Mouse (Mus musculus): ENCODE results near the gene Tsc22d1.

Tsc22d1 gene

DNA sequence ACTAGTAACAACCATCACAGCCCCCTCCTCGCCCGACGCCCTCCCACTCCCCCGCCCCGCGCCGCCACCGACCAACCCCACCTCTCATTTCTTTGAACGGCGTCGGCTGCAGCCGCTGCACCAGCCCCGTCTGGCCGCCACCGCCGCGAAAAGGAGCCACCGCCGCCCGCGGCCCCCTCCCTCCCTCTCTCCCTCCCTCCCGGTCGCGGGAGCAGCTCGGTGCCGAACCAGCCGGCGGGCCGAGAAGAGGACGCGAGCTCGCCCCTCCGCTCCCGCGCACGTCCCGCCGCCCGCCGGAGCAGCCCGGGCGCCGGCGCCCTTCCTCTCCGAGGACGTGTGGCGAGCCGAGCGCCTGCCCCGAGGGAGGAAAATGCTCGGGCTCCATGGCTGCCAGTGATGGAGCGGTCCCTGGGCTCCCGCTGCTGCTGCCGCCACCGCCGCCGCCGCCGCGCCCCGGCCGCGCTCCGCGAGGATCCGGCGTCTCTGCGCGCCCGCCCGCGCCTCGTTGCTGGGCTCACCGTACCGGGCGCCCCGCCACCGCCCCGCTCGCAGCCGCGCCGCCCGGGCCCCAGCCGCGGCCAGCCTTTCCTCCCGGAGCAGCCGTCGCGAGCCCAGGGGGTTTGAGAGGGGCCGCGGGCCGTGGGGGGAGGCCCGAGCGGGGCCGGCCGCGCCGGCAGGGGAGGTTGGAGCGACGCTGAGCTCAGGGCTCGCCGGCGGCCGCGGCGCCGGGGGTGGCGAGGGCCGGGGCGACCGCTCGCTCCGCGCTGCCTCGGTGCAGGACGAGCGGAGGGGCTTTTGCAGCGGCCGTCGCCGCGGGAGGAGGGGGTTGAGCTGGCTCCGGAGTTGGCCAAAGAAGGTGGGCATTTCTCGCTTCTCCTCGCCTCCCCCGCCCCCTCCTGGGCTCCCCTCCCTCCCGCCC lies at the start of gene Tsc22d1:
Gene Tsc22d1, plus strand, starts transcription at position 100 of the 919 bp plus-strand sequence.
- DNase-seq (ENCODE audit: low read depth in 2 of 2, low spot score in 2 of 2), result peak in 1 of 2 experiments; percentile 22

DNA sequence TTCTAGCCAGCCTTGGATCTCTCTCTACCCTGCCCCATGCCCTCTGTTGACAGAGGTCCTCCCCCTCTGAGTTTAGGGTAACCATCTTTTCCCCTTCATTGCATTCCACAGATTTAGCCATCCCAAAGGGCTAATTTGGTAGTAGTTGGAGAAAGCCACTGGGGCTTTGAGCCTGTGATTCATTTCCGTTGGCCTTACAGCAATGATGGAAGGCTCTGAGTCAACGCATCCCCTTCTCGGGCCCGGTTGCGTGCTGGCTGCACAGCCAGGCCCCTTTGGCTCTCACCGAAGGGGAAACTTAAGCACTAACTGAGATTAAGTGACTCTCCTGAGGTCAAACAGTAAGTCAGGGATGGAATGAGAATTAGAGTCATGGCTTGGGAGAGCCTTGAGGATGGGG lies 41.1 kb upstream of the Tsc22d1 start:
- DNase-seq (ENCODE audit: low read depth in 2 of 2, low spot score in 2 of 2), result no peak

DNA sequence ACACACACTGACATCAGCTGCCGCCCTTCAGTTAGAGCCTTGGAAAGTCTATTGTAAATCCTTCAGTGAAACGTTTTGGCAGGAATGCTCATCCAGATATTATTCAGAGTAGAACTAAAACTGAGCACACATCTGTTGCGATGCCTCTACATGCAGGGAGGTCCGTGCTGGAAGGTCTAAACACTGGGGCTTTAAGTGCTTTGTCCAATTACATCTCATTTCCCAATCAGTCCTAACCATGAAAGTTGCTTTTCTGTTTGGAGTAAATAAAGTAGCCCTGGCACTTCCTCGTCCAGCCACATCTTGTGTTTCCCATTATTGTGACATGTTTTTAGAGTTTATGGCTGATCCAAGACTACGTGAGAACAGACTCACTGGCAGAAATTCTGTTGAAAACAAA lies 40.2 kb upstream of the Tsc22d1 start:
- DNase-seq (ENCODE audit: low read depth in 2 of 2, low spot score in 2 of 2), result no peak

DNA sequence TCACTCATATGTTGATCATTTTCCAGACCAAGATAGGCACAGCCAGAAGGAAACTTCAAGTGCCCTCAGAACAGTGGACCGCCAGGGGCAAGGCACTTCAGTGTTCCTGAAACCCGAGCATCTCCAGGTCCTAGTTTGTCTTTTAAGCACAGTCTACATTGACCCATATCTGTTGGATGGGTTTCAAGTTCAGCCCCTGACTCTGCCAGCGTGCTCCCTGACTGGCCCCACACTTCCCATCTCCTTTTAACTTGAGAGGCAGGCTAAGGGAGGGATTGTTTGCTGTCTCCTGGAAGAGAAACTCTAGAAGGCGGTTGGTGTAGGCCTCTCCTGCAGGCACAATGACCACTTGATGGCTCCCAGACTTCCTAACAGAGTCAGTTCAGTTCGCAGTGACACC lies 38.2 kb upstream of the Tsc22d1 start:
- no peak for DNase-seq (ENCODE audit: low read depth in 2 of 2, low spot score in 2 of 2)

DNA sequence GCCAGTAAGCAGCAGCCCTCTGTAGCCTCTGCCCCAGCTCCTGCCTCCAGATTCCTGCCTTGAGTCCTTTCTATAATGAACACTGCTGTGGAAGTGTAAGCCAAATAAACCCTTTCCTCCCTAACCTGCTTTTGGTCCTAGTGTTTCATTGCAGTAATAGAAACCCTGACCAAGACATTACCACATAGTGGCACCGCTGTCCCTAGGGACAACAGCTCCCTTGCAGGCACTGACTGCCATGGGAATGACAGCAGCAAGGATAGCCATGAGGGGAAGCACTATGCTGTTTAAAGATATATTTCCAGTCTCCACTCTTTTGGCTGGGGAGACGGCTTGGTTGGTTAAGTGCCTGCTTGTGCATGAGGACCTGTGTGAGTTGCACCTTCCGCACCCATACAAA lies 35.4 kb upstream of the Tsc22d1 start:
- no peak for DNase-seq (ENCODE audit: low read depth in 2 of 2, low spot score in 2 of 2)

DNA sequence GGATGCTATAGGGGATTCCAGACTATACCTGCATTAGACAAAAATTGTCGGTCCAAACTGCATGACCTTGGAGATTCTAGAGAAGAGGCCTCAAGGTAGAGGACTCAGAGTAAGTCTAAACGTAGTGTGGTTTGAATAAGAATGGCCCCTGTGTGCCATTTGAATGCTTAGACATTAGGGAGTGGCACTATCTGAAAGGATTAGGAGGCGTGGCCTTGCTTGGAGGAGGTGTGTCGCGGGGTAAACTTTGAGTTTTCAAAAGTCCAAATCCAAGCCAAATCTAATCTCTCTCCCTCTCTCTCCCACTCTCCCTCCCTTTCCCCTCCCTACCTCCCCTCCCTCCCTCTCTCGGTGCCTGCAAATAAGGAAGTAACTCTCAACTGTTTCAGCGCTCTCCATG lies 26.7 kb upstream of the Tsc22d1 start:
- DNase-seq (ENCODE audit: low read depth in 2 of 2, low spot score in 2 of 2), result no peak

DNA sequence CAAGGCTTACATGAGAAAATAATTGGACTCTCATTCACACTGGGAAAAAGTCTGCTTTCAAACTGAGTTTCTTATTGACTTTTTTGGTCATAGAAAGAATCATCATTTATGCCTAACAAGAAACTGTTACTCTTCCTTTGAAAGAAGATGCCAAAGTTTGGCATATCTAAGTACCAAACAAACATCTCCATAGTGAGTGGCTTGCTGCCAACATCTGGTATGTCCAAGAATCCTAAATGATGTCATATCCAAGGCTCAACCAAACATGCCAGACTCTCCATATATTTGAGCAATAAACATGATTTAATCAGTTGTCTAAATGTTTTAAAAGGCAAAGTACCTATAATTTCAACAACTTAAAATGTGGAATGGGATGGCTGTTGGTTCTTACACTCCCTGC lies 16.5 kb upstream of the Tsc22d1 start:
- DNase-seq (ENCODE audit: low read depth in 2 of 2, low spot score in 2 of 2), result no peak

DNA sequence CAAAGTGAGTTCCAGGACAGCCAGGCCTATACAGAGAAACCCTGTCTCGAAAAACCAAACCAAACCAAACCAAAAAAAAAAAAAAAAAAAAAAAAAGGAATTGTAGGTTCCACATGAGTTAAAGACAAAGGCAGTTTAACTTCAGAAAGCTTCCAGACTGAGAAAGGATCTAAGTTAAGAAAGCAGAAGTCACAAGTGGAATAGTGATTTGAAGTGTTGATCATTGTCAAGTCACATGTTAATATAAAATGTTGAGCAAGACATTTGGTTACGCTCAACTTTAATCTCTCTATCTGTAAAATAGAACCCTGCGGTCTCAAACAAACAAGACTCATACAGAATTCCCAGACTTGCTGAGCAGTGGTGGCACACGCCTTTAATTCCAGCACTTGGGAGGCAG lies 12.2 kb upstream of the Tsc22d1 start:
- no peak for DNase-seq (ENCODE audit: low read depth in 2 of 2, low spot score in 2 of 2)

DNA sequence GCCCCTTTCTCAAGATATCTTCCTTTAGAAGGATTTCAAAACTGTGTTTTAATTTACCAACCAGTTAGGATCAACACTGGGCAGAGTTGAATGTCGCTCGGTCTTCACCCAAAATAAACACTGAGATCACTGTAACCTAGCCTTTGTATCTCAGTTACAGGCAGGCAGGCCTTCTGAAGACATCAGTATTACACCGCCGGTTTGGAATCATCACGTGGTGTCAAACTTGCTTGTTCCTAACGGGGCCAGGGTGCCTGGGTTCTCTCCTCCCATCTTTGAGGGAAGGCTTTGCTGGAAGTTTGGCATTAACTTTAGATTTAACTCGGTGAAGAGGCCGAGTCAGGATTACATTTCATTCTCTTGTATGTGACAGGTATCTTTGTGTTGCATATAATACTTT lies 5.7 kb upstream of the Tsc22d1 start:
- no peak for DNase-seq (ENCODE audit: low read depth in 2 of 2, low spot score in 2 of 2)

DNA sequence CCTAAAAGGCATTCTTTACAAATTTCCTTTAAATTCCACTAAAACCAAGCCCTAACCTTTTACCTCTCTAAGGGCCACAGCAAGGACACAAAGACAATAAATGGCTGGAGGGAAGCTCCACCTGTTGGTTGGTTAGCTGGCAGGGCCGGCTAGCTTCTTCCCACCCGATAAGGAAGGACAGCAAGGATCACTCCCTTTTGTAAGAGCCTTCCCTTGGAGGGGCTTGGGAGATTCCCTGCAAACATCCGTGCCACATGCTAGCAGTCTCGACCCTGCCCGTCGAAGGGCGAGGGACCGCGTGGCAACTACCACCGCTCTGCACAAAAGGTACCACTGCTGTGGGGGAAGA lies 1.0 kb upstream of the Tsc22d1 start:
- no peak for DNase-seq (ENCODE audit: low read depth in 2 of 2, low spot score in 2 of 2)

DNA sequence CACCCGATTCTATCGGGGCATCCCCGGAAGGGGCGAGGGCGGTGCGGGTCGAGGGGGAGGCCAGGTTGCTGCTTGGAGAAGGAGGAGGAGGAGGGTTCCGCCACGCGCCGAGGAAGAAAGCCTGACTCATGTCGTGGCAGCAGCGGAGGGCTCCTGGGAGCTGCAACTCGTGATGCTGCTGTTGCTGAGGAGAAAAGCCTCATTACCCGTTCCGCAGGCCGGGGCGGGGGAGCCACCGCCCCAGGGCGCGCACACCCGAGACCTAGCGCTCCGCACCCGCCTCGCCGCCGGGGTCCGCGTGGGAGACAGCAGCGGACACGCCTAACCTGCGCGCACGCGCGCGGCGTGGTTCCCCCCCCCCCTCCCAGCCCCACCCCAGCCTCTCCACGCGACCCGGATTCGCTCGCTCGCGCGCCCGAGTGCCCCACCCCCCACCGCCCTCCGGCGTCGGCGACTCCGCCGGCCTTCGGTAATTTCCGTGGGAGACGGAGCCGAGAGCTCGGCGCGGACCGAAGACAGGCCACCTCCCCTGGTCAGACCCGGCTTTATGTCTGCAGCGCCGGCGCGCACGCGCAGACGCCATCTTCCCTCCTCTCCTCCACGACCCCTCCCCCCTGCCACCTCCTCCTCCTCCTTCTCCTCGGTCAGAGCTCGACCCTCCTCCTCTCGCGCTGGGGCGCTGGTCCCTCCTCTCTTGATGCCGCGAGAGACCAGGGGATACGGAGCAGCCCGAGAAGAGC lies 469 bp upstream of the Tsc22d1 start:
- peak; percentile 75 to 76 for DNase-seq (ENCODE audit: low read depth in 2 of 2, low spot score in 2 of 2)

DNA sequence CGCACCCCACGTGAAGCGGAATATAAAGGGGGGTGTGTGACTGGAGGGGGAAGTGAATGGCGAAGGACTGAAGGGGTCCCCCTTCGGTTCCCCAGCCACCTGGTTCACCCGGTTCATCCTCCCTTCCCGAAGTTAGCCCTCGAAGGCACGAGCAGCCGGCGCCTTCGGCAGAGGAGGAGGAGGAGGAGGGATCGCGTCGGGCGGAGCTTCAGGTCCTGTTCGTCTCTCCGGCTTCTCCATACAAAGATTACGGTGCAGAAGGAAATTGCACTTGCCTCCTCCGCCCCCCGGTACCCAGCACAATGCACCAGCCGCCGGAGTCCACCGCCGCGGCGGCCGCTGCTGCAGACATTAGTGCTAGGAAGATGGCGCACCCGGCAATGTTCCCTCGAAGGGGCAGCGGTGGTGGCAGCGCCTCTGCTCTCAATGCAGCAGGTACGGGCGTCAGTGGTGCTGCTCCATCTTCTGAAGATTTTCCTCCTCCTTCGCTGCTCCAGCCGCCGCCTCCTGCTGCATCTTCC lies 1.1 kb downstream of the Tsc22d1 start:
- DNase-seq (ENCODE audit: low read depth in 2 of 2, low spot score in 2 of 2), result peak in 1 of 2 experiments; percentile 25

DNA sequence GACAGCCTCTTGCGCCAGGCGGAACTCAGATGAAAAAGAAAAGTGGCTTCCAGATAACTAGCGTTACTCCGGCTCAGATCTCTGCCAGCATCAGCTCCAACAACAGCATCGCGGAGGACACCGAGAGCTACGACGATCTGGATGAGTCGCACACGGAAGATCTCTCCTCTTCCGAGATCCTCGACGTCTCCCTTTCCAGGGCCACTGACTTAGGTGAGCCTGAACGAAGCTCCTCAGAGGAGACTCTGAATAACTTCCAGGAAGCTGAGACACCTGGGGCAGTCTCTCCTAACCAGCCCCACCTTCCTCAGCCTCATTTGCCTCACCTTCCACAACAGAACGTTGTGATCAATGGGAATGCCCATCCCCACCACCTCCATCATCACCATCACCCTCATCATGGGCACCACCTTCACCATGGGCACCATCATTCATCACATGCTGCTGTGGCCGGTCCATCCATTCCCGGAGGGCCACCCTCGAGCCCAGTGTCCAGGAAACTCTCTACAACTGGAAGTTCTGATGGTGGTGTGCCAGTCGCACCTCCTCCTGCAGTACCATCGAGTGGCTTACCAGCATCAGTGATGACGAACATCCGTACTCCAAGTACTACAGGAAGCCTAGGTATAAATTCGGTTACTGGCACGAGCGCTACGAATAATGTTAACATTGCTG lies 1.7 kb downstream of the Tsc22d1 start:
- no peak for DNase-seq (ENCODE audit: low read depth in 2 of 2, low spot score in 2 of 2)

DNA sequence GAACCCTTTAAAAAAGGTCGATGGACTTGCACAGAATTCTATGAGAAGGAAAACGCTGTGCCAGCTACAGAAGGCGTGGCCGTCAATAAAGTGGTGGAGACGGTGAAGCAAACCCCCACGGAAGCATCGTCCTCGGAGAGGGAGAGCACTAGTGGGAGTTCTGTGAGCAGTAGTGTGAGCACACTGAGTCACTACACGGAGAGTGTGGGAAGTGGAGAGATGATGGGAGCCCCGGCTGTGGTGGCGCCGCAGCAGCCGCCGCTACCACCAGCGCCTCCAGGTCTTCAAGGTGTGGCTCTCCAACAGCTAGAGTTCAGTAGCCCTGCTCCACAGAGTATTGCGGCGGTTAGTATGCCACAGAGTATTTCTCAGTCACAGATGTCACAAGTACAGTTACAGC lies 2.6 kb downstream of the Tsc22d1 start:
- DNase-seq (ENCODE audit: low read depth in 2 of 2, low spot score in 2 of 2), result no peak

DNA sequence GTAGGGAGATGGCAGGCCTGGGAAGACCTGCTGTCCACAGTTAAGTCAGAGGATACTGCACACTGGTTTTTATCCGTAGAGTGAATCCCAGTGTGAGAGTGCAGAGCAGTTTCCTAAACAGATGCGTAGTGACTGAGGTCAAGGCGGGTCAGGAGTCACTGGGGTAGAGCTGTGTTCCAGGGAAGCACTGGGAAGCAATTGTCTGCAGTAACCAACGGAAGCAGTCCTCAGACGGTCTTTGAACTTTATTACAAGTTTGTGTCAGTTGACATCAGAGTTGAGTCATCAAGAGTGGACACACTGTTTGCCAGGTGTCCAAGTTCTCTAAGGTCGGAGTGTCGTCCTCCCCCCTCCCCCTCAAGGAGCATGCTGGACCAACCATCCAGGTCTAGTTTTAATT lies 6.0 kb downstream of the Tsc22d1 start:
- DNase-seq (ENCODE audit: low read depth in 2 of 2, low spot score in 2 of 2), result no peak

DNA sequence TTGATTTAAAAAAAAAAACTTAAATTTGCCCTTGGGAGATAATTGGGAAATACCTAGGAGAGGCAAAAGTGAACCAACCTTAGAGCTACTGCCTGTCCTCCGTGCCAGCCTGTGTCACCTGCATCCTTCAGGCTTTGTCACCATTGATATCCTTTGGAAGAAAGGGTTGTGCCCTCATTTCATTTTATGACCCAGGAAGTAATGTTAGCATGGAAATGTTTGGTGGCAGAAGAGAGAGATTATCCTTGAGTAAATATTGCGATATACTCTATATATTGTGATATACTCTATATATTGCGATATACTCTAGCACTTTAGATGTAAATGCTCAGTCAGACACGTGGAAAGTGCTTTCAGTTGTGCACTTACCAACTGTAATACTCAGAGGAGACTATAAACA lies 6.4 kb downstream of the Tsc22d1 start:
- DNase-seq (ENCODE audit: low read depth in 2 of 2, low spot score in 2 of 2), result no peak

DNA sequence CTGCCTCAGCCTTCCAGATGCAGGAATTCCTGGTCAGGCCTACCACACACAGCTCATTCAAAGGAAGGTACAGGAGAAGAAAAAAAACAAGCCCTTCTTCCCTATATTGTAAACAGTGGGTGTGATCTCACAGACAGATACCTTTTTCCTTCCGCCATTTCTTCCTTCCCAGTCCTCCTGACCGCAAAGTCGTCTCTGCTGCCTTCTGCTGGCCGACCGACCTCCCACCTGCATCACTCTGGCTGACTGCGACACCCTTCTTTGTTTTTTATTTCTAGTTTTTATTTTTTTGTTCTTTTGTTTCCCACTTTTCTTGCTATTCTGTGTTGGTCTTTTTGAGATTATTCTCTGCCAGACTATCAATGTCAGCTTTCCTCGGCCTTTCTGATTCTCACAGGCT lies 10.7 kb downstream of the Tsc22d1 start:
- DNase-seq (ENCODE audit: low read depth in 2 of 2, low spot score in 2 of 2), result no peak

DNA sequence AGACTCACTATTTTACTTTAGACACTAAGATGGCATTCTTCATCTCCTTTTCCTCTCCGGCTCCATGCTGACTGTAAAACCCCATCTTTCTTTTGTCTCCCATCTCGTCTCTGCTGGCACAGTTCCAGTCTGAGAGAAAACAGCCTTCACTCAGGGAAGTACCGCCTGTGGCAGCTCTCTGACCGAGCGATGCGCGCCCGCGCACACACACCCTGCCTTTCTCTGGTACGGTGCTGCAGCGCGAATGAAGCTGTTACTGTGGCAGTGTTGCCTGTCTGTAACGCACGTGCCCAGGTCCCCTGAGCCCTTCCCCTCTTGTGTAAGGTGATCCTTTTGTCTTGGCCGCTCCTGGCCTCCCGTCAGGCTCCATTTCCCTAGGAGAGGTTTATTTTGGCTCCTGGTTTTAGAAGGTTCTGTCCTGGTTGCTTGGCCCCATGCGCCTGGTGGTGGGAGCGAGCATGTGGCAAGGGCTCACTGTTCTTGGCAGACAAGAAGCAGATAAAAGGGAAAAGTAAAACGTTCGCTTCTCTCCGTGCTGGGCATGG lies 11.3 kb downstream of the Tsc22d1 start:
- DNase-seq (ENCODE audit: low read depth in 2 of 2, low spot score in 2 of 2), result no peak

DNA sequence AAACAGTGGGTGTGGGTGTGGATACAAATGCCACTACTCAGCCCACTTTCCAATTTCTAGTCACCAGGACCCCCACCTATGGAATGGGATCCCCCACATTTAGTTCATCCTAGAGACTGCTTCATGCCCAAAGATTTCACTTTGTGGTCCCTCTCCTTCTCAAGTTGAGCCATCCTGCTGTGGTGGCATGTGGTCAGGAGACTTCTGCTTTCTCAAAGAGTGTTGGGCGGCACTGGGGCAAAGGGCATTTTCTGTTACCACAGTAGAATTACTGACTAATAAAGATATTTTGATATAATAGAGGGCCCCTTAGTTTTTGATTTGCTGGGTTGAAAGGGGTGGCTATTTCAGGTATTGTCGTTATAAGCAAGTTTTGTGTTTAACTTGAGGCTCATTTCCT lies 14.1 kb downstream of the Tsc22d1 start:
- no peak for DNase-seq (ENCODE audit: low read depth in 2 of 2, low spot score in 2 of 2)

DNA sequence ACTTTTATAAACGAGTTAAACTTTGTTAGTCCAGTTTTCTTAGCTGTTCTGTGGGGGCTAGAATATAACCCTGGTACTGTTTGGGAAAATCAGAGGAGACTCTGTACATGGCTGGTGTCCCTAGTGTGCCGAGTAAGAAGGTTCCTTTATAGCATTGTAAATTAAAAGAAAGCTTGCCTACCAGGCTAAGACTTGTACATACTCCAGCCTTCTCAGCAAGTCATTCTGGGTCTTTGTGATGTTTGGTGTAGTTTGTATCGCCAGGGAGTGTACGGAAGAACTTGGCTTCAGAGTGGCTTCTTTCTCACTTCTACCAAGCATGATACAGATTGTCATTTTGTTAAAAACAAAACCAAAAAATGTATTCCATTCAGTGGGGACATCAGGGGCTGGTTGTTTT lies 17.2 kb downstream of the Tsc22d1 start:
- no peak for DNase-seq (ENCODE audit: low read depth in 2 of 2, low spot score in 2 of 2)

DNA sequence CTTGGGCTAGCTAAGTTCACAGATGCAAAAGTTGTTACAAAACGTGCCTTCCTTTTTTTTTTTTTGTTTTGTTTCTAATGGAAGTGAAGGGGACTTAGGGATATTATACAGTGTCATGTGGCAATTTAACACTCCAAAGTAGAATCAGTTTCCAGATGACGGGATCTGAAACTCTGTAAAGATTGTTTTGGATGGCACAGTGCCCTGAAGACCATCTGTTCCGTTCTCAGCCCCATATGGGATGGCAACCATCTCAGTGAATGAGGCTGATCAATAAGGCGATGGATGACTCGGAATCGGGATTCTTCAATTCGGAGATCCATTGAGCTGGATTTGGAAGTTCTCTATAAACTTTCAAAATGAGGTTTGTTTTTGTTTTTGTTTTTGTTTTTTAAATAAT lies 17.6 kb downstream of the Tsc22d1 start:
- DNase-seq (ENCODE audit: low read depth in 2 of 2, low spot score in 2 of 2), result no peak
